Mouse (Mus musculus): ENCODE measurements at regions not wholly inside any gene's neighbourhood (a gene's known extent, or its start where the extent isn't known, plus 50 kb on each side); places are given as distances from the start of the nearest gene placed in this dataset.

DNA sequence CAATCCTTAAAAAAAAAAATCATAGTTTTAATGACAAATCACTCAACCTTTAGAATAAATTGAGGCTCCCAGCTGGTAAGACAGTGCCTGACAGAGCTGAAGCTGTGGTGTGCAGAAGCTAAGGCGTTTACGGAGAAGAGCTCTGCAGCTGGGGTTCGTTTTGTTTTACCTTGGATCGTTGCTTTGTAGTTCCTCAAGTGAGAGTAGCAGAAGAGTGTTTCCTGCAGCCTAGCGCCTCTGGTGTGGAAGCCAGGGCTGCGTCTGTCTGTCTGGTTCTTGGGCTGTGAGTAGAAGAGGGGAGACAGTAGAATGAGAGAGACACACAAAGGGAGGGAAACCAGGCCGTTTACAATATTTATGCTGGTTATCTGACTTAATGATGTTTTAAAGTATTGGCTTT lies 296.8 kb downstream of the Irs2 start:
- no peak for TF ChIP-seq CTCF (IDR thresholded peaks at IDR 0.05; ENCODE audit: insufficient read depth, low read length)
- no peak for TF ChIP-seq POLR2A (IDR thresholded peaks at IDR 0.05; ENCODE audit: borderline replicate concordance, extremely low read depth, low read depth, low read length)

All from lung, adult 2 months (tissue).